21 mouse cellular contexts compared by ENCODE assay signal in genomic region chr15:99403159-99403889, GRCm38 (mm10). TPM values are rescaled to one million over a fixed set of nuclear protein-coding genes. Genes with fewer than 3 reads are reported as not detected.
DNase-seq lines count a peak whose midpoint lies in the region; ATAC-seq and TF ChIP-seq lines count a peak whose summit lies in the region.
"Had no signal": no experiment of that assay in that cellular context is flagged by ENCODE, and none has a peak within 500 bp of the region (broad histone marks: within the 10 kb centered on the region; RNA-seq: fewer than 3 reads in every experiment).

No protein-coding gene starts in this region.

- H3K4me2 ChIP-seq in liver, embryonic 12.5 days = no peak overlapping the region
- H3K4me2 ChIP-seq in kidney, embryonic 15.5 days = no peak overlapping the region
- no peak overlapping the region for H3K4me2 ChIP-seq in liver, embryonic 15.5 days
- no peak overlapping the region for H3K4me2 ChIP-seq in midbrain, postnatal 0 days (ENCODE audit: low read depth, low read length, poor library complexity, severe bottlenecking)
- H3K4me2 ChIP-seq: heart, embryonic 13.5 days; hindbrain, embryonic 15.5 days; midbrain, embryonic 15.5 days; neural tube, embryonic 12.5 days had no signal

- ATAC-seq in liver, embryonic 12.5 days = no peak
- peak; percentile 71 for ATAC-seq in kidney, embryonic 15.5 days (replicated peaks; ENCODE audit: low FRiP score)
- no peak for ATAC-seq in liver, embryonic 15.5 days (ENCODE audit: insufficient read depth)
- no peak for ATAC-seq in midbrain, postnatal 0 days (ENCODE audit: low FRiP score)
- ATAC-seq: forebrain, embryonic 14.5 days; midbrain, embryonic 15.5 days had no signal

- no peak for DNase-seq in liver
- peak; percentile 79 for DNase-seq in yolk sac, embryonic 10.5 days (ENCODE audit: low spot score)
- no peak for DNase-seq in midbrain, postnatal 0 days (ENCODE audit: low spot score)
- no peak for DNase-seq in gastrocnemius, postnatal 14 days
- DNase-seq: adrenal gland, postnatal 14 days; B cell, adult 2 months; cerebellum, adult 2 months; heart, adult 11 months; heart, postnatal 36 days; left cerebral cortex, postnatal 4 days; lung, adult 2 months; thymus, postnatal 4 days had no signal

- no peak overlapping the region for H3K4me3 ChIP-seq in liver, embryonic 12.5 days
- no peak overlapping the region for H3K4me3 ChIP-seq in kidney, embryonic 15.5 days (replicated peaks)
- no peak overlapping the region for H3K4me3 ChIP-seq in liver, embryonic 15.5 days (replicated peaks)
- no peak overlapping the region for H3K4me3 ChIP-seq in midbrain, postnatal 0 days (ENCODE audit: low read depth, low read length)
- H3K4me3 ChIP-seq: embryonic facial prominence, embryonic 10.5 days; heart, embryonic 13.5 days; hindbrain, embryonic 15.5 days; midbrain, embryonic 15.5 days; neural tube, embryonic 12.5 days had no signal

- no peak for TF ChIP-seq CTCF in midbrain, postnatal 0 days (IDR thresholded peaks at IDR 0.05)

- H3K4me1 ChIP-seq in liver, embryonic 12.5 days = peaks cover 44% of the 10 kb centered on the region
- H3K4me1 ChIP-seq in kidney, embryonic 15.5 days = peaks cover 38% of the 10 kb centered on the region
- H3K4me1 ChIP-seq in liver, embryonic 15.5 days (replicated peaks) = peaks cover 49% of the 10 kb centered on the region
- no peaks in the 10 kb centered on the region for H3K4me1 ChIP-seq in midbrain, postnatal 0 days (ENCODE audit: insufficient read depth, low read length)

- 0 out of 2 replicates have a peak overlapping the region, but pooled peaks have one; percentile 7 for H3K27ac ChIP-seq in liver, embryonic 12.5 days
- H3K27ac ChIP-seq in kidney, embryonic 15.5 days = peak overlapping the region; percentile 75
- peak overlapping the region; percentile 51; the same call in 1 of the 2 replicates for H3K27ac ChIP-seq in liver, embryonic 15.5 days (replicated peaks)
- H3K27ac ChIP-seq in midbrain, postnatal 0 days (ENCODE audit: low read depth, low read length) = no peak overlapping the region
- H3K27ac ChIP-seq: embryonic facial prominence, embryonic 10.5 days; heart, embryonic 13.5 days; hindbrain, embryonic 15.5 days; midbrain, embryonic 15.5 days; neural tube, embryonic 12.5 days had no signal

- WGBS in liver, embryonic 12.5 days (ENCODE audit: insufficient replicate concordance) = 85% methylated on average over 12 of the region's 12 CpGs
- 77% methylated on average over 12 of the region's 12 CpGs for WGBS in kidney, embryonic 15.5 days
- WGBS in liver, embryonic 15.5 days (ENCODE audit: insufficient replicate concordance) = 77% methylated on average over 12 of the region's 12 CpGs
- WGBS in midbrain, postnatal 0 days = 95% methylated on average over 12 of the region's 12 CpGs

- H3K9ac ChIP-seq in liver, embryonic 12.5 days = no peak overlapping the region
- H3K9ac ChIP-seq in kidney, embryonic 15.5 days = no peak overlapping the region
- no peak overlapping the region for H3K9ac ChIP-seq in liver, embryonic 15.5 days
- no peak overlapping the region for H3K9ac ChIP-seq in midbrain, postnatal 0 days (replicated peaks; ENCODE audit: low read length, poor library complexity, severe bottlenecking)
- H3K9ac ChIP-seq: heart, embryonic 13.5 days; hindbrain, embryonic 15.5 days; midbrain, embryonic 15.5 days; neural tube, embryonic 12.5 days had no signal

- H3K27me3 ChIP-seq in liver, embryonic 12.5 days (replicated peaks) = no peaks in the 10 kb centered on the region
- H3K27me3 ChIP-seq in kidney, embryonic 15.5 days = no peaks in the 10 kb centered on the region
- H3K27me3 ChIP-seq in liver, embryonic 15.5 days = no peaks in the 10 kb centered on the region
- no peaks in the 10 kb centered on the region for H3K27me3 ChIP-seq in midbrain, postnatal 0 days (ENCODE audit: insufficient read depth, low read length)
- H3K27me3 ChIP-seq: heart, embryonic 13.5 days; hindbrain, embryonic 15.5 days; midbrain, embryonic 15.5 days; neural tube, embryonic 12.5 days had no signal

- no peaks in the 10 kb centered on the region for H3K9me3 ChIP-seq in liver, embryonic 12.5 days (replicated peaks)
- H3K9me3 ChIP-seq in kidney, embryonic 15.5 days (replicated peaks) = no peaks in the 10 kb centered on the region
- no peaks in the 10 kb centered on the region for H3K9me3 ChIP-seq in liver, embryonic 15.5 days (replicated peaks)
- H3K9me3 ChIP-seq in midbrain, postnatal 0 days (ENCODE audit: low read length) = no peaks in the 10 kb centered on the region
- H3K9me3 ChIP-seq: embryonic facial prominence, embryonic 10.5 days; heart, embryonic 13.5 days; hindbrain, embryonic 15.5 days; midbrain, embryonic 15.5 days; neural tube, embryonic 12.5 days had no signal

- peaks cover 89% of the 10 kb centered on the region for H3K36me3 ChIP-seq in liver, embryonic 12.5 days
- peaks cover 83% of the 10 kb centered on the region for H3K36me3 ChIP-seq in kidney, embryonic 15.5 days
- peaks cover 78% of the 10 kb centered on the region for H3K36me3 ChIP-seq in liver, embryonic 15.5 days (replicated peaks)
- H3K36me3 ChIP-seq in midbrain, postnatal 0 days (ENCODE audit: insufficient read depth, low read length) = peaks cover 45% of the 10 kb centered on the region

- intact Hi-C loops in gastrocnemius, postnatal 14 days (cut with DNase I; ENCODE audit: low total_unique reads) = no loop called here

RNA-seq across cellular contexts. Expression of gene Tmbim6, which starts 10.6 kb away (rescaled TPM):
- polyA plus RNA-seq in liver, embryonic 12.5 days (2016; fragmentation: Nextera tagmentation; extraction: Ambion mirVana) = 199 and 201 TPM in 2 replicates
- 502 and 516 TPM in 2 replicates for polyA plus RNA-seq in kidney, embryonic 15.5 days (2015; fragmentation: Nextera tagmentation; extraction: Ambion mirVana)
- 278 and 304 TPM in 2 replicates for polyA plus RNA-seq in liver, embryonic 15.5 days (2015; fragmentation: Nextera tagmentation; extraction: Ambion mirVana)
- 270 and 327 TPM in 2 replicates for total RNA-seq in midbrain, postnatal 0 days (2014; rRNA removed)
- 327 and 348 TPM in 2 replicates for polyA plus RNA-seq in midbrain, postnatal 0 days (2015; fragmentation: Nextera tagmentation; extraction: Ambion mirVana)
- 100 to 1,000 TPM; 167 to 170 TPM for total RNA-seq in gastrocnemius, postnatal 14 days (2021)

RNA-seq across cellular contexts. Expression of gene Fmnl3, which starts 33.0 kb away (rescaled TPM):
- 7.4 and 8.6 TPM in 2 replicates for polyA plus RNA-seq in liver, embryonic 12.5 days (2016; fragmentation: Nextera tagmentation; extraction: Ambion mirVana)
- polyA plus RNA-seq in kidney, embryonic 15.5 days (2015; fragmentation: Nextera tagmentation; extraction: Ambion mirVana) = 31.7 and 32.4 TPM in 2 replicates
- polyA plus RNA-seq in liver, embryonic 15.5 days (2015; fragmentation: Nextera tagmentation; extraction: Ambion mirVana) = 3.5 and 3.8 TPM in 2 replicates
- total RNA-seq in midbrain, postnatal 0 days (2014; rRNA removed) = 13.5 and 15.5 TPM in 2 replicates
- 8.5 and 9.8 TPM in 2 replicates for polyA plus RNA-seq in midbrain, postnatal 0 days (2015; fragmentation: Nextera tagmentation; extraction: Ambion mirVana)
- total RNA-seq in gastrocnemius, postnatal 14 days (2021) = 10 to 100 TPM; 13.3 to 13.6 TPM

RNA-seq across cellular contexts. Expression of gene Nckap5l, which starts 54.2 kb away (rescaled TPM):
- 2.3 and 2.6 TPM in 2 replicates for polyA plus RNA-seq in liver, embryonic 12.5 days (2016; fragmentation: Nextera tagmentation; extraction: Ambion mirVana)
- polyA plus RNA-seq in kidney, embryonic 15.5 days (2015; fragmentation: Nextera tagmentation; extraction: Ambion mirVana) = 9.5 and 11.1 TPM in 2 replicates
- 0.92 and 1.3 TPM in 2 replicates for polyA plus RNA-seq in liver, embryonic 15.5 days (2015; fragmentation: Nextera tagmentation; extraction: Ambion mirVana)
- total RNA-seq in midbrain, postnatal 0 days (2014; rRNA removed) = 20.2 and 24.1 TPM in 2 replicates
- polyA plus RNA-seq in midbrain, postnatal 0 days (2015; fragmentation: Nextera tagmentation; extraction: Ambion mirVana) = 11.4 and 12.2 TPM in 2 replicates
- 1 to 10 TPM; 8.5 to 10.0 TPM for total RNA-seq in gastrocnemius, postnatal 14 days (2021)
